Mouse (Mus musculus) spleen, postnatal 4 days (tissue): Measurements from ENCODE around the gene Ror2.
"Not testable (repeated sequence)": the region's sequence is repeated elsewhere in the genome, so short reads cannot be mapped to it uniquely, and the experiment has no call there.

Experiments
- DNase-seq, 2 experiments: peaks; one replicate each; pipeline ENCODE4 v3.0.0; 2022; ENCODE audit warnings: low spot score in 2 of 2

Ror2 gene

GRCm38 (mm10) chr13:53285756-53286361, at the start of gene Ror2:
Gene Ror2, minus strand, starts transcription at chr13:53286124.
- DNase-seq = no peak

- DNase-seq = no peak
Measured at GRCm38 (mm10) chr13:53333769-53334168, 47.8 kb upstream of the Ror2 start.

- DNase-seq = no peak
Measured at GRCm38 (mm10) chr13:53330246-53330645, 44.3 kb upstream of the Ror2 start.

GRCm38 (mm10) chr13:53325531-53325930, 39.6 kb upstream of the Ror2 start:
- DNase-seq = no peak

GRCm38 (mm10) chr13:53323661-53324060, 37.7 kb upstream of the Ror2 start:
- peak in 1 of 2 experiments; percentile 34 for DNase-seq

GRCm38 (mm10) chr13:53320899-53321298, 35.0 kb upstream of the Ror2 start:
- no peak for DNase-seq

- DNase-seq = no peak
Measured at GRCm38 (mm10) chr13:53316515-53317295, 30.8 kb upstream of the Ror2 start.

- not testable (repeated sequence) for DNase-seq
Measured at GRCm38 (mm10) chr13:53315757-53316156, 29.8 kb upstream of the Ror2 start.

- no peak for DNase-seq
Measured at GRCm38 (mm10) chr13:53310442-53310841, 24.5 kb upstream of the Ror2 start.

- no peak for DNase-seq
Measured at GRCm38 (mm10) chr13:53309661-53310160, 23.8 kb upstream of the Ror2 start.

- DNase-seq = no peak
Measured at GRCm38 (mm10) chr13:53309148-53309547, 23.2 kb upstream of the Ror2 start.

GRCm38 (mm10) chr13:53306836-53307235, 20.9 kb upstream of the Ror2 start:
- DNase-seq = no peak

GRCm38 (mm10) chr13:53305256-53305655, 19.3 kb upstream of the Ror2 start:
- DNase-seq = no peak

GRCm38 (mm10) chr13:53302688-53303087, 16.8 kb upstream of the Ror2 start:
- no peak for DNase-seq

- no peak for DNase-seq
Measured at GRCm38 (mm10) chr13:53293065-53293464, 7.1 kb upstream of the Ror2 start.

GRCm38 (mm10) chr13:53292244-53292643, 6.3 kb upstream of the Ror2 start:
- no peak for DNase-seq

- no peak for DNase-seq
Measured at GRCm38 (mm10) chr13:53285261-53285755, 616 bp downstream of the Ror2 start.

GRCm38 (mm10) chr13:53284740-53285191, 1.2 kb downstream of the Ror2 start:
- no peak for DNase-seq

- DNase-seq = no peak
Measured at GRCm38 (mm10) chr13:53281604-53282396, 4.1 kb downstream of the Ror2 start.

- DNase-seq = no peak
Measured at GRCm38 (mm10) chr13:53278908-53279307, 7.0 kb downstream of the Ror2 start.

GRCm38 (mm10) chr13:53276381-53276780, 9.5 kb downstream of the Ror2 start:
- no peak for DNase-seq

- DNase-seq = no peak
Measured at GRCm38 (mm10) chr13:53275778-53276177, 10.1 kb downstream of the Ror2 start.
